Mouse (Mus musculus): ENCODE data around the gene Cilp2.

The Cilp2 gene

GRCm38 (mm10) chr8:69887289-69888243, at the start of gene Cilp2:
Gene Cilp2, minus strand, starts transcription at chr8:69887687.
- in situ Hi-C loops (cut with MboI, MseI), result no loop called here

- in situ Hi-C loops (cut with MboI, MseI), result no loop called here
These were observed 48.7 kb upstream of the Cilp2 start for GRCm38 (mm10) chr8:69936050-69936794.

GRCm38 (mm10) chr8:69935431-69935830, 47.9 kb upstream of the Cilp2 start:
- in situ Hi-C loops (cut with MboI, MseI), result no loop called here

- in situ Hi-C loops (cut with MboI, MseI), result no loop called here
These were observed 47.1 kb upstream of the Cilp2 start for GRCm38 (mm10) chr8:69934582-69934981.

GRCm38 (mm10) chr8:69933811-69934210, 46.3 kb upstream of the Cilp2 start:
- in situ Hi-C loops (cut with MboI, MseI), result no loop called here

- in situ Hi-C loops (cut with MboI, MseI), result loop anchor here (5.0 to 10.0 kb wide), 2 partner anchors 75 to 238 kb away; no protein-coding TSS in a partner anchor
These were observed 39.4 kb upstream of the Cilp2 start for GRCm38 (mm10) chr8:69926901-69927300.

- in situ Hi-C loops (cut with MboI, MseI), result loop anchor here (10.0 kb wide), 1 partner anchor 241 kb away; no protein-coding TSS in a partner anchor
These were observed 36.5 kb upstream of the Cilp2 start for GRCm38 (mm10) chr8:69923986-69924385.

GRCm38 (mm10) chr8:69921141-69921540, 33.7 kb upstream of the Cilp2 start:
- in situ Hi-C loops (cut with MboI, MseI), result loop anchor here (10.0 kb wide), 1 partner anchor 244 kb away; no protein-coding TSS in a partner anchor

GRCm38 (mm10) chr8:69919876-69920662, 32.6 kb upstream of the Cilp2 start:
- in situ Hi-C loops (cut with MboI, MseI), result loop anchor here (10.0 kb wide), 1 partner anchor 245 kb away; no protein-coding TSS in a partner anchor

- in situ Hi-C loops (cut with MboI, MseI), result no loop called here
These were observed 31.5 kb upstream of the Cilp2 start for GRCm38 (mm10) chr8:69919010-69919409.

- in situ Hi-C loops (cut with MboI, MseI), result no loop called here
These were observed 31.0 kb upstream of the Cilp2 start for GRCm38 (mm10) chr8:69918506-69918905.

- in situ Hi-C loops (cut with MboI, MseI), result no loop called here
These were observed 28.3 kb upstream of the Cilp2 start for GRCm38 (mm10) chr8:69915748-69916147.

- in situ Hi-C loops (cut with MboI, MseI), result no loop called here
These were observed 27.0 kb upstream of the Cilp2 start for GRCm38 (mm10) chr8:69914526-69914925.

GRCm38 (mm10) chr8:69912478-69913074, 25.1 kb upstream of the Cilp2 start:
- in situ Hi-C loops (cut with MboI, MseI), result no loop called here

GRCm38 (mm10) chr8:69911917-69912316, 24.4 kb upstream of the Cilp2 start:
- in situ Hi-C loops (cut with MboI, MseI), result no loop called here

- in situ Hi-C loops (cut with MboI, MseI), result no loop called here
These were observed 19.6 kb upstream of the Cilp2 start for GRCm38 (mm10) chr8:69907106-69907505.

GRCm38 (mm10) chr8:69906260-69906659, 18.8 kb upstream of the Cilp2 start:
- in situ Hi-C loops (cut with MboI, MseI), result no loop called here

GRCm38 (mm10) chr8:69904096-69904495, 16.6 kb upstream of the Cilp2 start:
- in situ Hi-C loops (cut with MboI, MseI), result loop anchor here (5.0 kb wide), 1 partner anchor 93 kb away; the partner anchor contains the start of gene Gatad2a

GRCm38 (mm10) chr8:69903063-69903542, 15.6 kb upstream of the Cilp2 start:
- in situ Hi-C loops (cut with MboI, MseI), result loop anchor here (5.0 kb wide), 1 partner anchor 94 kb away; the partner anchor contains the start of gene Gatad2a
